Mouse (Mus musculus): Measurements from ENCODE around the gene Bdkrb1.
A peak's percentile ranks its signal among the peaks of the same experiment; 100 is the strongest.

Bdkrb1 gene

DNA sequence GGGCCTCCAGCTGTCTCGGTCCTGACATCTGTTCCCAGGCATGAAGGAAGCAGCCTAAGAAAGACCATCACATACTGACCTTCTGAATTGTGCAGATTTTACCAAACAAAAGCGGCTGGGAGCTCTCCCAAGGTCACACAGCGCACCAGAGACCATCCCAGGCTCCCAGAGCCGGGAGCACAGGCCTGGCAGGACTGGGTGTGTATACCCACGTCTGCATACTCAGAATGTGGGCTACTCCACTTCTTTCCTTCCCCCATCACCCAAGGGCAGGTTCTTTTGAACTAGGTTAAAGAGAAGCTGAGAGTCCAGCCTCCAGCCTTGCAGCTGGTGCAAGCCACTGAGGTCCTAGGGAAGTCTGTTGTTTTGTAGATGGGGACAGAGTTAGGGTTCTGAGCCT, 3.8 kb upstream of the Bdkrb1 start:
- DNase-seq (ENCODE audit: low read depth) = no peak

DNA sequence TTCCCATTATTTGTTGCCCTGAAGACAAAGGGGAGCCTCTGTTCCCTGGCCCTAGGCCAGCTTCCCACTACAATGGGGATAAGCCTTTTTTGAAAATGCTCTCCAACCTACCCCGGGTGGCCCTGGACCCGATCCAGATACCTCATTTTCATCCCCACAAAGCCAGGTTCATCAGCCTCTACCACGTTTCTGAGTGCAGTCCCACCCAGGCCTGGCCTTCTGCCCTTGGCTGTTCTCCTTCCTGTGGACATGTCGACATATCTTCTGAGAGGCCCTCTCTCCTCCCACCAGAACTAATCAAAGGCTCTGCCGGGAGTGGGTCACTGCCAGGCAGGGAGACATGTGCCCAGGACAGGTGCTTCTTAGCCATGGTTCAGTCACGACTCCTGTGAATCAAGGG, 1.3 kb upstream of the Bdkrb1 start:
- no peak for DNase-seq (ENCODE audit: low read depth)

DNA sequence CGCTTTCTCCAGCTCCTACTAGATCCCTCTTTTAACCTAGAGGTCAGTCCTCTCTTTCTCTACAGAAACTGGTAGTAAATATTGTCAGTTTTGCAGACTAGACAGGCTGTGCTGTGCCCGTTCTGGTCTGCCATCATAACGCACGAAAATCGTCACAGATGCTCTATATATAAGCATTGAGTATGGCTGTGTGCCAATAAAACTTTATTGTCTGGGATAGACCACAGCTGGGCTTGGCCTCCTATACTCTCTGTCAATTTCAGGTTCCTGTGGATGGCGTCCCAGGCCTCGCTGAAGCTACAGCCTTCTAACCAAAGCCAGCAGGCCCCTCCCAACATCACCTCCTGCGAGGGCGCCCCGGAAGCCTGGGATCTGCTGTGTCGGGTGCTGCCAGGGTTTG, 1.0 kb downstream of the Bdkrb1 start:
- DNase-seq (ENCODE audit: low read depth) = no peak

DNA sequence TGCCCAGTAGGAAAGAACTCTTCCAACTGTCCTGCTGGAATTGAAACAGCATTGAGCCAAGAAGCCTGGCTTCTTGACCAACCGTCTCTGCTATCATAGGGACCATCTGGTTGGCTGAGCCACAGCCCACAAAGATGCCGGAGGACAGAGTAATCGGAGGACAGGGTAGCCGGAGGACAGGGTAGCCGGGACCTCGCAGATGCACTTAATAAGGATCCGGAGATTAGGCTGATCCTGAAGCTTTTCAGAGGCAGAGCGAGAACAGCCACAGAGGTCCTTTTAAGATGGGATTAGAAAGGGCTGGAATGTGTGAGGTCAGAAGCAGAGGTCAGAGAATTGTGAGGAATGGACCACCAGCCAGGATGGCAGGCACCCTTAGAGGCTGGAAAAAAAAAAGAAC, 2.3 kb downstream of the Bdkrb1 start:
- no peak for DNase-seq (ENCODE audit: low read depth)

DNA sequence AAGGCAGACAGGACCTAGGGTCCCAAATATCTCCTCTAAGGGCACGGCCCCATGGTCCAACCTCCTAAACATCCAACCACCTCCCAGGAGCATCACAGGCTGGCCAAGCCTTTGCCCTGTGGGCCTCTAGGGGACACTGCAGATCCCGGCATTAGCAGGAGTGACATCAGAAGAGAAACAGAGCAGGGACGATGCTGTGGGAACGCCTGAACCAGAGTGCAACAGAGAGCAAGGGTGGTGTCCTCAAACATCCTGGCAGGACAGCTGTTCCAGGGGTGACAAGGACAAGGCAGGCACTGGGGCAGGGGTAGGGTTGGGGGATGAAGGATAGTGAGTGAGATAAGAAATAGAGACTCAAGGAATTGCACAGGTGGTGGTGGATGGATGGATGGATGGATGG, 4.0 kb downstream of the Bdkrb1 start:
- no peak for DNase-seq (ENCODE audit: low read depth)

DNA sequence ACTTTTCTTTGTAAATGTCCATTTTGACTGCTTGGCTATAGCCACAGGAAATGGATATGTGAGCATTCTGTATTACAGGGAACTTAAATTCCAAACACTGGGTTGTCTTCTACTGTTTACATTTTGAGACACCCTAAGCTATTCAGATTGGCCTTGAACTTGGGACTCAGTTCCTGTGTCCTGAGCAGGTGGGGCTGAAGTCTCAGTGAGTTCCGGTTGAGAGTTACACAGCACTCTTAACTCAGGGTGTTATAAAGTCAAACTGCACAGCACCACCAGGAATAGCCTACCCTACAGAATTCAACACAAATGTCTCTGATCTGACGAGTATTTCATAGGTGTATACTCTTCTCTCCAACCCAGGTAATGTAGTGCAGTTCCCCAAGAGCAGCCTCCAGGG, 8.2 kb downstream of the Bdkrb1 start:
- no peak for DNase-seq (ENCODE audit: low read depth)

DNA sequence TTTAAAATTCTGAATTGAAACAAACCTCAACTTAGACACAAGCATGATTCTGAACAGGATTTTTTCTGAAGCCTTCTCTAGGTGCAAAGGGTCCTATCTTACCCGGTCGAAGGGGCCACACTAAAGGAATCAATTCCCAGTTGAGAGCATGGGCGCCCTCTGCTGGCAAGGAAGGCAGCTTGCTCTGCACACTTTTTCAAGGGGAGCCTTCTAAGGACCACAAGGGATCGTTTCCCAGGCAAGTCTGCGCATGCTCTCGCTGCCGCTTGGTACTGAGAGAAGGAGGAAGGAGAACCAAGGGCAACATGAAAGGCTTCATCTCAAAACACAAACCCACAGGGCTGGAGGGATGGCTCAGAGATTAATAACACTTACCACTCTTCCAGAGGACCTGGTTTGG, 8.9 kb downstream of the Bdkrb1 start:
- DNase-seq (ENCODE audit: low read depth) = peak; percentile 49

DNA sequence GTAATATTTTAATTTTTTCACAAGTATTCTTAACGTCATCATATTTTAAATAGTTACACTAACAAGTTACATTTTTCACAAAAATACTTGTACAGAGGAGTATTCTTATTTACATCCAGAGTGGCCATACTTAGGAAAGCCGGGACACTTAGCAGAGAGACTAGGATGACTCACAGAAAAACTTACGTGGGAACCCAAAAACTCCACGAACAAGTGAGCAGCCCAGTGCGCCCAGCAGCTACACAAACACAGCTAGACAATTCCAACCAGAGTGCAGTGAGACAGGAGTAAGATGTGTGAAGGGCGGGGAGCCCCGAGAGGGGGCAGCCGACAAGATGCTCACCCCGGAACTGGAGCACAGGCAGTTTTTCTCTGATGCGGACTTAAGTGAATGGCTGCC, 10.7 kb downstream of the Bdkrb1 start:
- DNase-seq (ENCODE audit: low read depth) = no peak

DNA sequence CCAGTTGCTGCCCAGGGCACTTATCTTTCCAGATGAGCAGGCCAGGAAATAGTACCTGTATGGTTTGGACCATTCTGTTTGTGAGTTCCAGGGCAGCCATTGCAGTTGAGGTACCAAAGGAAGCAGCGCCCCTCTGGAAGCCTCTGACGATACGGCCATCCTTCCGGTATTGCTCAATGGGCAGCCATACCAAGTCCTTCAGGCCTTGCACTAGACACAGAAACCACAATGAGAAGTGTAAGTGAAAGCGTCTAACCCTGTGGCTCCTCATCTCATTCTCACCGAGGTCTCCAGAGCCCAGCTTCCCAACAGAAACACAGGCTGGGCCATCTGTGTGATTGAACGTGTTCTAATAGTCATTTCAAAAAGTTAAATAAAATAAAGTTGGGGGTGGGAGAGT, 19.2 kb downstream of the Bdkrb1 start:
- DNase-seq (ENCODE audit: low read depth) = no peak

DNA sequence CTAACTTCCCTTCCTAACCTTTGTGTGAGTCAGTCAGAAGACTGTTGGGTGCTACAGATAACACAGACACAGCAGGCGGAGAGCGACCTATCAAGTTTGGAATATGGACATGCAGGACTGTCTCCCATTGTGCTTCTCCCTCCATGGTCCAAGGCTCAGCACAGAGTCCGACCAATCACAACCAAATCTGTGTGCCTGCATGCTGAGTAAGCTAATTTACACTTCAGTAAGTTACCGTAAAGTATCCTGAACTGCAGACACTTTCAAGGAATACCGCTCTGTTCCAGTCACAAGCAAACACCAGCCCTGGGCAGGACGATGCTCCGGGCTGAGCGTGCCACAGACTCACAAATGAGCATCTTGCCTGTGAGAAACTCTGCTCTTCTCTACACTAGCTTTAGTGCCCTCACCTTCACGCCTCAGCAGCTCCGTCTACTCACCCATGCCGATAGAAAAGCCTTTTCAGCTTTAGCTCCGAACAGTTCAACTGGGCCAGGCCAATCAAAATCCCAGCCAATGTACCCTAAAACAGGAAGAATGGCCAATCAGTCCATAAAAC, 20.2 kb downstream of the Bdkrb1 start:
- DNase-seq (ENCODE audit: low read depth) = no peak

DNA sequence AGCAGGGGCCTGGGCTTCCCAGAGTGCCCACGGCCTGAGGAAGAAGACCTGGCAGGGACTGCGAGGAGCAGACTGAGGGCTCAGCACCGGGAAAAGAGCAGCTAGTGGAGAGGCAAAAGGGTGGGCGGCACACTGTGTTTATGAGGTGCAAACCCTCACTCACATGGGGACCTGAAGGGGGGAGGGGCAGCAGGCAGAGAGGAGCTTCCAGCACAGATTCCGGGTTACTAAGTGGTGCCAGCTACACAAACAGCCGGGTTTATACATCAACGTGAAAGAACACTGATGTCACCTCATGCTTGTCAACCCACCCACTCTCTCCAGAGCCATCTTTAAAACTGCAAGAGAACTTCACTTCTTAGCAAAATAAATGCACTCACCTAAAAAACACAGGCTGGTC, 22.9 kb downstream of the Bdkrb1 start:
- DNase-seq (ENCODE audit: low read depth) = no peak

DNA sequence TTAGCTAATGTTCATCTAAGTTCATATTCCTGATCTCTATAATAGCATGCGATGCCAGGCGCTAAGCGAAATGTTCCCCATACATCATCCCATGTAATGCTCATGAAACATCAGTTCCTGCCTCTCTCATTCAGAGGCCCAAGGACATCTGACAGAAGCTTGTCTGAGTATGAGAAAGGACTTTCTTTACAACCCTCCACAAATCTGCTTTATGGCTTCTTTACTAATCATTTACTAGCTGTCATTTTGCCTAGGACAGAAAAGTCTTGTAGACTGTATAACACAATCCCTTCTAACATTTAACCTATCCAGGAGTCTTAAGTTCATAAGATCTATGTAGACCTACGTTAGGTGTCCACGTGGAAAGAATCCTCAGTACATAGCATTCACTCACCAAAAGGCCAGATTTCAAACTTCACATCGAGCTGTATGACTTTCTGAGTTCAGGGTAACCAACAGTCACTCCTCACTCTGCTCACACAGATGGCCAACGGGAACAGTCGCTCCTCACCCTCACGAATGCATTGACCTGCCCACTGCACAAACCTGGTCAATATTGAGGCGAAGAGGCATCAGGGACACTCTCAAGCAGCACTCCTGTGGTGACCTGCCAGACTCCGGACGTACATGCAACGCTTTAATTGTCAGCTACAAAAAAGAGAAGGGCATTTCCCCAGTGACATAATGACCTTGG, 31.6 kb downstream of the Bdkrb1 start:
- no peak for DNase-seq (ENCODE audit: low read depth)

DNA sequence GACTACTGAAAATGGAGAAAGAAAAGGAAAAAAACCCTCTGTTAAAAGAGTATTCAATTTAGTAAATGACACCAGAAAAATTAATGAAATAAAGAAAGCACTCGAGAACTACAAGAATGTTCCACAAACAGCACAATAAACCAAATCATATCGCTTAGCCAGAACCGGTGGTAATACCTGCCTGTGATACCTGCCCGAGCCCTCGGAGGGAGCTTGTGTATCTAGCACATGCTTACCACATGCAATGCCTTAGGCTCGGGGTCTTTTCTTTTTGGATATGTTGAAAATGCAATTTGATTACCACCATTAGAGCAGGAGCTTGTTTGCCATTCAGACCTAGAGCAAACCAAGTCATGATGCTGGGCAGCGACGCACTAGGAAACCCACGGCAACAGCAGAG, 33.7 kb downstream of the Bdkrb1 start:
- no peak for DNase-seq (ENCODE audit: low read depth)

DNA sequence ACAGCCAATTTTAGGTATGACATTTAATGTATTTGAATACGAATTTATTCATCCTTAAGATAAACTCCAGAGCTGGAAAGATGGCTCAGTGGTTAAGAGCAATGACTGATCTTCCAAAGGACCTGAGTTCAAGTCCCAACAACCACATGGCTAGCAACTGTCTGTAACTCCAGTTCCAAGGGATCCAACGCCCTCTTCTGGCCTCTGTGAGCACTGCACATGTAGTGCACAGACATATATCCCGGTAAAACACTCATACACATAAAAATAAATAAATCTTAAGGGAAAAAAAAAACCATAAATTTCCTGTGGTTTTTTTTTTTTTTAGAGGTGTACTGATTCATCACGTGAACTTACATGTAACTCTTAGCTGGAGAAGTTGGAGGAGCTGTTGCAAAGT, 34.7 kb downstream of the Bdkrb1 start:
- no peak for DNase-seq (ENCODE audit: low read depth)

DNA sequence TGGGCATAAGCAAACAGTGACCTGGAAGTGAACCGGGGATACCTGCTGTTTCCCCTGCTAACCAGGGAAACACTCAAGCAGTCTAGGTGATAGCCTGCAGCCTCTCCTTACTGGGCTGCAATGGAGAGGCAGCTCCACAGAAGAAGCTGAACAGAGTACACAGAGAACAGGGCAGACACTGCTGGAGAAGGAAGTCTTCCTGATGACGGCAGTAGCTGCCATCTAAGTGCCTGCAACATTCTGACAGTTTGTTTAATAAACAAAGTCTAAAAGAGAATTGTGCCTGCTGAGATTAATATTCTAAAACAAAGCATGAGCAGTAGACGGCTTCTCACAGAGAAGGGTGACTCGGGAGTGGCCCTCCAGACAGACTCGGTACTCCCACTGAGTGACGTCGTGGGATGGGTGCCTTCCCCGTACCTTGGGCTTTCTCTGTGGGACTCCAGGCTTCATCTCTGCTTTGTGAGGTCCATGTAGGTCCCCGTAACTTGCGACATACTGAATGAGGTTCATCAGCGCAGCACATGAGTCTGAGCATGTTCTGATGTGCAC, 40.0 kb downstream of the Bdkrb1 start:
- DNase-seq (ENCODE audit: low read depth) = no peak

Data from c-Kit-positive CD71-positive TER-119-negative erythroid progenitor cells, embryonic 14.5 days (primary cell).